Mouse (Mus musculus): ENCODE results near the gene Tbc1d22a.

DNA sequence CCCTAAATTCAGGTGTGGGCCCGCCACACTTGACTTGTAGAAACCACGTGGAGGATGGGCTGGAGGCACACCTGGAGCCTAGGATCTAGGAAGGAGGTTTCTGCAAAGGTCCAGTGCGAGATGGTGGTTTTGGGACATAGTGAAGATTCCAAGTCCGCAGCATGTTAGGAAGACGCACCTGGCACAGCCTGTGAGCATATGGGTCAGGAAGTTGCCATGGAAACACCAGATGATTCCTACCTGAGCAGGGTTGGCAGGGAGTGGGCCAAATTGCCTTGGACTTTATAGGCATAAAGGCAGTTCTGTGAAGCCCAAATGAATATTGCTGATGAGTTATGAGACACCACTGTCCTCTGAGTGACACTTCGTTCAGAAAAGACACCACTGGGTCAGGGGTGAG, 321.1 kb downstream of the Tbc1d22a start:
- no peak for TF ChIP-seq CTCF (IDR thresholded peaks at IDR 0.05; ENCODE audit: low read depth, low read length)
- TF ChIP-seq POLR2A (IDR thresholded peaks at IDR 0.05; ENCODE audit: borderline replicate concordance, low read depth, low read length), result no peak

Data from bone marrow macrophage, adult 2 months (primary cell).